Mouse (Mus musculus): ENCODE data around the gene Spef1. TPM values are rescaled to one million over a fixed set of nuclear protein-coding genes. Genes with fewer than 3 reads are reported as not detected.

Spef1 gene
- polyA plus RNA-seq, 1 experiment from 2014 or later: 1.2 TPM

- Histone ChIP-seq H3K36me3 (no peaks in the 10 kb centered on the region), H3K27ac (no peak overlapping the region), H3K9ac (no peak overlapping the region), H3K4me2 (peak overlapping the region; percentile 52), H3K9me3 (replicated peaks) (no peaks in the 10 kb centered on the region), H3K4me3 (replicated peaks) (peak overlapping the region; percentile 35), H3K27me3 (peaks cover 64% of the 10 kb centered on the region), H3K4me1 (replicated peaks) (peaks cover 48% of the 10 kb centered on the region)
- DNase-seq: no peak
- ATAC-seq (ENCODE audit: low read depth): no peak
- 6% methylated on average over 43 of the region's 43 CpGs for WGBS (ENCODE audit: insufficient replicate concordance)
Observed at GRCm38 (mm10) chr2:131171401-131172104, 15.5 kb downstream of the Spef1 start.

- WGBS (ENCODE audit: insufficient replicate concordance): 17% methylated on average over 9 of the region's 9 CpGs
- no peaks in the 10 kb centered on the region for H3K36me3 ChIP-seq
- ATAC-seq (ENCODE audit: low read depth): no peak
- no peaks in the 10 kb centered on the region for H3K9me3 ChIP-seq (replicated peaks)
- no peak overlapping the region for H3K27ac ChIP-seq
- peak overlapping the region; percentile 35 for H3K4me3 ChIP-seq (replicated peaks)
- peaks cover 64% of the 10 kb centered on the region for H3K27me3 ChIP-seq
- no peak for DNase-seq
- peak overlapping the region; percentile 52 for H3K4me2 ChIP-seq
- no peak overlapping the region for H3K9ac ChIP-seq
- peaks cover 41% of the 10 kb centered on the region for H3K4me1 ChIP-seq (replicated peaks)
Observed at GRCm38 (mm10) chr2:131170936-131171335, 16.1 kb downstream of the Spef1 start.

DNA sequence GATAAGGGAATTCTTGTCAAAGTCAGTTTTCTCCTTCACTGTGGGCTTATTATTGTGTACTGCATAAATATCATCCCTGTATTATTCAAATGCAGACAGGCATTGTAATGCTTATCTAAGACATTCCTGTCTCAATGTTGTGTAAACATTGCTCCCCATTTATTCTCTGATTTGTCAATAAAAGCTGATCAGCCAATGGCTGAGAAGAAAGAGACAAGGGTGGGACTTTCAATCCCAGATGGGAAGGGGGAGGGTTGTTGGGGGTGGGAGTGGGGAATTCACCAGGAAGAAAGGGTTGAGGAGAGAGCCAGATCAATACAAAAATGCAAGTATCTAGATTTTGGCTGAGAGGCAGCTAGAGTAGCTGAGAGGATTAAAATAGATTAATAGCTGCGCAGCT is 18.2 kb downstream of the Spef1 start:
- peaks cover 23% of the 10 kb centered on the region for H3K4me1 ChIP-seq (replicated peaks)
- WGBS (ENCODE audit: insufficient replicate concordance): 71% methylated on average over 1 of the region's 1 CpGs
- H3K27me3 ChIP-seq: peaks cover 57% of the 10 kb centered on the region
- DNase-seq: no peak
- no peak overlapping the region for H3K4me2 ChIP-seq
- H3K9ac ChIP-seq: no peak overlapping the region
- ATAC-seq (ENCODE audit: low read depth): no peak
- H3K4me3 ChIP-seq (replicated peaks): no peak overlapping the region
- H3K36me3 ChIP-seq: no peaks in the 10 kb centered on the region
- H3K27ac ChIP-seq: no peak overlapping the region
- no peaks in the 10 kb centered on the region for H3K9me3 ChIP-seq (replicated peaks)

DNA sequence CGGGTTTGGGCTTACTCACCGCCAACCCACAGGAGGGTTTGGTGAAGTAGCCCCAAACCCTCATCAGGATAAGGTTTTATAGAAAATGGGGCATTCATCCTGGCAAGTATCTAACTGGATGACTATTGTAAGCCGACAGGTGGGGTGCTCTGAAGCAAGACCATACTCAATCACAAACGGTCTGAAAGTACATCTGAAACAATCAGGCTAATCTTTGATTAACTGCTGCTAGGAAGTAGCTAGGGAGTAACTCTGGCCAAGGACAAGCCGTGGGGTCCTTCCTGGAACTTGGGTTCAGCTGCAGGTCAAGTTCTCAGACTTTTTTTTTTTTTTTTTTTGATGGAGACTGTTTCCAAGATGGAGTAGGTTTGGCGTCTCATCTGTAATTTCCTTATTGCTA is 19.1 kb downstream of the Spef1 start:
- Histone ChIP-seq H3K27me3 (peaks cover 47% of the 10 kb centered on the region), H3K4me3 (replicated peaks) (no peak overlapping the region), H3K9me3 (replicated peaks) (no peaks in the 10 kb centered on the region), H3K27ac (no peak overlapping the region), H3K4me2 (no peak overlapping the region), H3K4me1 (replicated peaks) (peaks cover 20% of the 10 kb centered on the region), H3K36me3 (no peaks in the 10 kb centered on the region), H3K9ac (no peak overlapping the region)
- ATAC-seq (ENCODE audit: low read depth) (no peak), DNase-seq (no peak)
- WGBS (ENCODE audit: insufficient replicate concordance): 67% methylated on average over 6 of the region's 6 CpGs

GRCm38 (mm10) chr2:131166172-131166571 is 20.9 kb downstream of the Spef1 start:
- Histone ChIP-seq H3K4me1 (replicated peaks) (peaks cover 6% of the 10 kb centered on the region), H3K27ac (no peak overlapping the region), H3K4me2 (no peak overlapping the region), H3K9ac (no peak overlapping the region), H3K9me3 (replicated peaks) (no peaks in the 10 kb centered on the region), H3K36me3 (no peaks in the 10 kb centered on the region), H3K4me3 (replicated peaks) (no peak overlapping the region), H3K27me3 (peaks cover 29% of the 10 kb centered on the region)
- WGBS (ENCODE audit: insufficient replicate concordance): 77% methylated on average over 2 of the region's 2 CpGs
- DNase-seq (no peak), ATAC-seq (ENCODE audit: low read depth) (no peak)

- Histone ChIP-seq H3K27ac (no peak overlapping the region), H3K4me3 (replicated peaks) (no peak overlapping the region), H3K4me2 (no peak overlapping the region), H3K4me1 (replicated peaks) (peaks cover 15% of the 10 kb centered on the region), H3K36me3 (no peaks in the 10 kb centered on the region), H3K9me3 (replicated peaks) (no peaks in the 10 kb centered on the region), H3K9ac (no peak overlapping the region), H3K27me3 (peaks cover 7% of the 10 kb centered on the region)
- ATAC-seq (ENCODE audit: low read depth) (no peak), DNase-seq (no peak)
- 75% methylated on average over 7 of the region's 7 CpGs for WGBS (ENCODE audit: insufficient replicate concordance)
Observed at GRCm38 (mm10) chr2:131163924-131164323, 23.2 kb downstream of the Spef1 start.

DNA sequence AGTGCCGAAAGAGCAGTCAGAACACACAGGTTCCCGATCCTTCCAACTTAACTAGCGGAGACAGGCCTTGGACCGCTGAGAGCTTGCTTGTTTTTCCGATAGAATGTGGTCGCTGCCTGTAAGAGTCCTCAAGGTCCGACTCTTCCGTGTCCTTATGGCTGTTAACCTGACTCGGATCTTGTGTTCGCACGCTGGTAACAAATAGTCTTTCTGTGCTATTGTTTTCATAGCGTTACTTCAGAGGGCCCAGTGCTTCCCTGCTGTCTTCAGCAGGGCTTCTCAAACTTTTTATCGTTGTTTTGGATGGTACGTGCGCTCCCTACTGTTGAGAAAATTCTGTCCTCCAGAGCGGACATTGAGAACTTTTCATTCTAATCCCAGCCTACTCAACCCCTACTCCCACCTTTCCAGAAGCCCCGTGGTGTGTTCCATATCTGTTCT is 26.4 kb downstream of the Spef1 start:
- H3K4me1 ChIP-seq (replicated peaks): peaks cover 47% of the 10 kb centered on the region
- H3K9me3 ChIP-seq (replicated peaks): no peaks in the 10 kb centered on the region
- WGBS (ENCODE audit: insufficient replicate concordance): 2% methylated on average over 17 of the region's 17 CpGs
- H3K4me3 ChIP-seq (replicated peaks): peak overlapping the region; percentile 75
- H3K4me2 ChIP-seq: peak overlapping the region; percentile 95
- H3K27me3 ChIP-seq: no peaks in the 10 kb centered on the region
- H3K9ac ChIP-seq: peak overlapping the region; percentile 81
- H3K36me3 ChIP-seq: peaks cover 14% of the 10 kb centered on the region
- peak overlapping the region; percentile 94 for H3K27ac ChIP-seq
- ATAC-seq (ENCODE audit: low read depth) (no peak), DNase-seq (no peak)

- ATAC-seq (ENCODE audit: low read depth) (peak; percentile 91), DNase-seq (peak; percentile 95)
- Histone ChIP-seq H3K4me1 (replicated peaks) (peaks cover 53% of the 10 kb centered on the region), H3K27ac (peak within 1 kb of the TSS; percentile 95), H3K9me3 (replicated peaks) (no peaks in the 10 kb centered on the region), H3K4me2 (peak within 1 kb of the TSS; percentile 95), H3K27me3 (no peaks in the 10 kb centered on the region), H3K36me3 (peaks cover 21% of the 10 kb centered on the region), H3K4me3 (replicated peaks) (peak within 1 kb of the TSS; percentile 75), H3K9ac (peak within 1 kb of the TSS; percentile 87)
- under 1% methylated on average over 54 of the region's 54 CpGs for WGBS (ENCODE audit: insufficient replicate concordance)
Observed at GRCm38 (mm10) chr2:131159938-131160581, 27.0 kb downstream of the Spef1 start, which contains the start of gene 1700037H04Rik. TSS of gene 1700037H04Rik (minus strand) at chr2:131160081.

GRCm38 (mm10) chr2:131159491-131159910 is 27.6 kb downstream of the Spef1 start:
- WGBS (ENCODE audit: insufficient replicate concordance): 1% methylated on average over 18 of the region's 18 CpGs
- DNase-seq: peak; percentile 78

GRCm38 (mm10) chr2:131156987-131157386 is 30.1 kb downstream of the Spef1 start:
- H3K9me3 ChIP-seq (replicated peaks): no peaks in the 10 kb centered on the region
- WGBS (ENCODE audit: insufficient replicate concordance): 85% methylated on average over 7 of the region's 7 CpGs
- H3K4me1 ChIP-seq (replicated peaks): peaks cover 84% of the 10 kb centered on the region
- peak overlapping the region; percentile 79; the same call in 1 of the 2 replicates for H3K4me2 ChIP-seq
- peak overlapping the region; percentile 75; the same call in 1 of the 2 replicates for H3K4me3 ChIP-seq (replicated peaks)
- H3K27ac ChIP-seq: peak overlapping the region; percentile 95
- DNase-seq (no peak), ATAC-seq (ENCODE audit: low read depth) (no peak)
- peaks cover 49% of the 10 kb centered on the region for H3K36me3 ChIP-seq
- no peaks in the 10 kb centered on the region for H3K27me3 ChIP-seq
- peak overlapping the region; percentile 87 for H3K9ac ChIP-seq

More at GRCm38 (mm10) chr2:131159491-131159910, 27.6 kb downstream of the Spef1 start:
- H3K27me3 ChIP-seq: no peaks in the 10 kb centered on the region
- H3K4me1 ChIP-seq (replicated peaks): peaks cover 59% of the 10 kb centered on the region
- no peaks in the 10 kb centered on the region for H3K9me3 ChIP-seq (replicated peaks)
- ATAC-seq (ENCODE audit: low read depth): peak; percentile 85
- peaks cover 26% of the 10 kb centered on the region for H3K36me3 ChIP-seq
- H3K27ac ChIP-seq: peak overlapping the region; percentile 95
- H3K4me3 ChIP-seq (replicated peaks): peak overlapping the region; percentile 75
- peak overlapping the region; percentile 87 for H3K9ac ChIP-seq
- H3K4me2 ChIP-seq: peak overlapping the region; percentile 79

GRCm38 (mm10) chr2:131154036-131154435 is 33.0 kb downstream of the Spef1 start:
- Histone ChIP-seq H3K27me3 (no peaks in the 10 kb centered on the region), H3K9ac (no peak overlapping the region), H3K9me3 (replicated peaks) (no peaks in the 10 kb centered on the region), H3K4me2 (no peak overlapping the region), H3K4me3 (replicated peaks) (no peak overlapping the region), H3K4me1 (replicated peaks) (peaks cover 87% of the 10 kb centered on the region), H3K27ac (peak overlapping the region; percentile 89), H3K36me3 (peaks cover 78% of the 10 kb centered on the region)
- whole genome bisulfite sequencing (ENCODE audit: insufficient replicate concordance): 87% methylated on average over 4 of the region's 4 CpGs
- no peak for ATAC-seq (ENCODE audit: low read depth)
- no peak for DNase-seq

Measured in liver, embryonic 13.5 days (tissue).